Mouse (Mus musculus): ENCODE data around the gene Diexf. TPM values are rescaled to one million over a fixed set of nuclear protein-coding genes. Genes with fewer than 3 reads are reported as not detected.
A peak's percentile ranks its signal among the peaks of the same experiment; 100 is the strongest.

Gene Diexf
- polyA plus RNA-seq, 1 experiment: 13.3 TPM

DNA sequence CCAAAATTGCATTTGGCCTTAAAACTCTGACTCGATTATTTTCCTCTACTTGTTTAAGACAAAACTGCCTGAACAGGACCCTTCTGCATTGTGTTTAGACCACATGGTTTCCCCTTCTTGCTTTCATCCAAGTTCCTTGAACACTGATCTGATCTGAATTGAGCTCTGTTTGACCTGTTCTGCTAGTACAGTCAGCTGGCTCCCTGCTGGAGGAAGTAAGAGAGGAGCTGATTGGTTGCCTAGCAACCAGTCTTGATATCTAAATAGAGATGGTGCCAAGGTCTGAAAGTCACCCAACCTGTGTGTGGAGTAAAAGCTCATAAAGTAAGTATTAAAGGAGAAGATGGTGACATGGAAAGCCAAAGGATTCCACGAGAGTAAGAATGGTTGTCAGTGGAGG is 39.8 kb upstream of the Diexf start:
- Histone ChIP-seq H3K36me3 (ENCODE audit: control insufficient read depth, insufficient read depth) (no peaks in the 10 kb centered on the region), H3K79me2 (ENCODE audit: control insufficient read depth, insufficient read depth) (no peaks in the 10 kb centered on the region), H3K4me2 (ENCODE audit: low read depth) (no peak overlapping the region), H3K4me3 (no peak overlapping the region), H3ac (ENCODE audit: control insufficient read depth, insufficient read length) (no peak overlapping the region), H3K27me3 (ENCODE audit: control insufficient read depth, insufficient read depth, insufficient read length) (peaks cover 10% of the 10 kb centered on the region)
- no peak for TF ChIP-seq MAX (IDR thresholded peaks at IDR 0.05; ENCODE audit: low read depth)
- no peak for TF ChIP-seq POLR2A (IDR thresholded peaks at IDR 0.05; ENCODE audit: insufficient read length, low read depth)
- no peak for TF ChIP-seq POLR2AphosphoS2 (IDR thresholded peaks at IDR 0.05; ENCODE audit: insufficient read length, low read depth)
- no peak for TF ChIP-seq TCF12 (IDR thresholded peaks at IDR 0.05; ENCODE audit: insufficient read depth, poor library complexity, severe bottlenecking)
- no peak for TF ChIP-seq REST (IDR thresholded peaks at IDR 0.05; ENCODE audit: insufficient read depth, insufficient read length)

DNA sequence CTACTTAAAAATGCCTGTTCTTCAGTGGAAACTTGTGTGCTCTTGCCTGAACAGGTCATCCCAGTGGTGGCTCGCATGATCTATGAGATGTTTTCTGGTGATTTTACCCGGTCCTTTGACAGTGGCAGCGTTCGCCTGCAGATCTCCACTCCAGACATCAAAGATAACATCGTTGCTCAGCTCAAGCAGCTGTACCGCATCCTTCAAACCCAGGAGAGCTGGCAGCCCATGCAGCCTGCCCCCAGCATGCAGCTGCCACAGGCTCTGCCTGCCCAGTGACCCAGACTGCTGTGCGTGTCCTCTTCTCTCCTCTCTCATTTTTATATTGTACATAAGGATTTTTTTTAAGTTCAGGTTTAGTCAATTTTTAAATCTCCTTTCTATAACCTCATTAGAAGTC is 39.2 kb upstream of the Diexf start:
- H3K4me2 ChIP-seq (ENCODE audit: low read depth): no peak overlapping the region
- no peak overlapping the region for H3K4me3 ChIP-seq
- peaks cover 10% of the 10 kb centered on the region for H3K27me3 ChIP-seq (ENCODE audit: control insufficient read depth, insufficient read depth, insufficient read length)
- H3K36me3 ChIP-seq (ENCODE audit: control insufficient read depth, insufficient read depth): no peaks in the 10 kb centered on the region
- TF ChIP-seq MYOD1 (IDR thresholded peaks at IDR 0.05; ENCODE audit: control insufficient read depth in 1 of 3, insufficient read length in 2 of 3, low read depth in 2 of 3) (peak in 2 of 3 experiments; percentile 73), MYOG (IDR thresholded peaks at IDR 0.05; ENCODE audit: control insufficient read depth in 1 of 3, insufficient read depth in 1 of 3, insufficient read length in 2 of 3, low read depth in 2 of 3) (peak in 2 of 3 experiments; percentile 61 to 71), POLR2AphosphoS2 (IDR thresholded peaks at IDR 0.05; ENCODE audit: insufficient read length, low read depth) (peak; percentile 19), POLR2A (IDR thresholded peaks at IDR 0.05; ENCODE audit: insufficient read length, low read depth) (no peak), CEBPB (IDR thresholded peaks at IDR 0.05; ENCODE audit: insufficient read depth, poor library complexity, severe bottlenecking) (no peak), TCF3 (IDR thresholded peaks at IDR 0.05; ENCODE audit: insufficient read length, low read depth) (peak; percentile 18)
- H3ac ChIP-seq (ENCODE audit: control insufficient read depth, insufficient read length): no peak overlapping the region
- H3K79me2 ChIP-seq (ENCODE audit: control insufficient read depth, insufficient read depth): no peaks in the 10 kb centered on the region

DNA sequence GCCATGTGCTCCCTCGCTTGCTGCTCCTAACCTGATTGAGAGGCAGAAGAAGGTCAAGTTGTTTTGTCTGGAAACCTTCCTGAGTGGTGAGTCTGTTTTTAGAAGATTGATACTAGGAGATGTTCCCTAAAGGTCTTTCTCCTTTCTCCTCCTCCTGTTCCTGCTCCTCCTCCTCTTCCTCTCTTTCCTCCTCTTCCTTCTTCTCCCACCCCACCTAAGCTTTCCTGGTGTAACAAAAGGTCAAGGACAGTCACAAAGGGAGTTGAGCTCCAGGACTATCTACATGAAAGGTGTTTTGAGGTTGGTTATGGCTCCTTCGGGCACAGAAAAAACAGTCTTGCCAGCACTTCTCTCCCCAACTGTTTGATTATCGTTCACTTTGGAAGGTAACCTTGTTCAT is 37.7 kb upstream of the Diexf start, which contains the start of gene A130010J15Rik:
Gene A130010J15Rik, plus strand, starts transcription at position 301 of the 400 bp plus-strand sequence.
- no peak within 1 kb of the TSS for H3K4me3 ChIP-seq
- no peaks in the 10 kb centered on the region for H3K79me2 ChIP-seq (ENCODE audit: control insufficient read depth, insufficient read depth)
- peaks cover 17% of the 10 kb centered on the region for H3K27me3 ChIP-seq (ENCODE audit: control insufficient read depth, insufficient read depth, insufficient read length)
- no peak within 1 kb of the TSS for H3ac ChIP-seq (ENCODE audit: control insufficient read depth, insufficient read length)
- H3K4me2 ChIP-seq (ENCODE audit: low read depth): no peak within 1 kb of the TSS
- TF ChIP-seq MYOD1 (IDR thresholded peaks at IDR 0.05; ENCODE audit: control insufficient read depth in 1 of 3, insufficient read length in 2 of 3, low read depth in 2 of 3) (no peak), TCF12 (IDR thresholded peaks at IDR 0.05; ENCODE audit: insufficient read depth, poor library complexity, severe bottlenecking) (no peak), TCF3 (IDR thresholded peaks at IDR 0.05; ENCODE audit: insufficient read length, low read depth) (no peak), CEBPB (IDR thresholded peaks at IDR 0.05; ENCODE audit: insufficient read depth, poor library complexity, severe bottlenecking) (no peak), MAX (IDR thresholded peaks at IDR 0.05; ENCODE audit: low read depth) (no peak), POLR2A (IDR thresholded peaks at IDR 0.05; ENCODE audit: insufficient read length, low read depth) (no peak), USF1 (IDR thresholded peaks at IDR 0.05; ENCODE audit: low read depth) (no peak), SRF (IDR thresholded peaks at IDR 0.05; ENCODE audit: control insufficient read depth, insufficient read length, low read depth) (no peak)
- H3K36me3 ChIP-seq (ENCODE audit: control insufficient read depth, insufficient read depth): no peaks in the 10 kb centered on the region

DNA sequence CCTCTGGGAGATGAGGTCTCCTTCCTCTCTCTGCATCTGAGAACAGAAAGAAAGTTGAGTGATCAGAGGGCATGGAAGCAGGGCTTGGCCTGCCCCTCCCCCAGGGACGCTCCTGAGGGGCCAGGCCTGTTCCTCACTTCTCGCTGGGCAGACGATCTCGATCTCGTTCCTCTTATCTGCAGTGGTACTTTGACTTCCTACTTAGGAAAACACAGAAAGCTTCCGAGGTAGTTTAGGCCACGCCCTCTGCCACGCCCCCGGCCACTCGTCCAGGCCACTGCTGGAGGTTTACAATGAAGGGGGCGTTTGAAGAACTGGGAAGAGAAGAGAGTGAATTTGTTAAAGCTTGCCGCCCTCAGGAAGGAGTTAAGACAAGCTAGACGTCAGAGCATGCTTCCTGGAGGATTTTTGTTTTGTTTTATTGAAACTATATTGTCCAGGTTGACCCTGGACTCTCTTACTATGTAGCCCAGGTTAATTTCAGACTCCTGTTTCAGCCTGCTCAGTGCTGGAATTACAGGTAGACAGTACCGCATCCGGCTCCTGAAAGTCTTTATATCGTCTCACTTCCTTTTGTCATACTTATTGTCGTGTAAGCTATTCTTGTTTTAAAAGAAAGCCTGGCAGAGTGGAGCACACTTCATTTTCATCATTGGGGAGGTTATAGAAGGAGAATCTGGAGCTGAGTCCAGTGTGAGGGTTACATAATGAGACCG is 30.4 kb upstream of the Diexf start:
- peaks cover 10% of the 10 kb centered on the region for H3K27me3 ChIP-seq (ENCODE audit: control insufficient read depth, insufficient read depth, insufficient read length)
- TF ChIP-seq CEBPB (IDR thresholded peaks at IDR 0.05; ENCODE audit: insufficient read depth, poor library complexity, severe bottlenecking) (no peak), MYOG (IDR thresholded peaks at IDR 0.05; ENCODE audit: control insufficient read depth in 1 of 3, insufficient read depth in 1 of 3, insufficient read length in 2 of 3, low read depth in 2 of 3) (no peak), TCF12 (IDR thresholded peaks at IDR 0.05; ENCODE audit: insufficient read depth, poor library complexity, severe bottlenecking) (no peak), MYOD1 (IDR thresholded peaks at IDR 0.05; ENCODE audit: control insufficient read depth in 1 of 3, insufficient read length in 2 of 3, low read depth in 2 of 3) (no peak), POLR2AphosphoS2 (IDR thresholded peaks at IDR 0.05; ENCODE audit: insufficient read length, low read depth) (no peak), E2F4 (IDR thresholded peaks at IDR 0.05; ENCODE audit: insufficient read depth) (no peak), USF1 (IDR thresholded peaks at IDR 0.05; ENCODE audit: low read depth) (no peak), REST (IDR thresholded peaks at IDR 0.05; ENCODE audit: insufficient read depth, insufficient read length) (no peak)
- H3K4me3 ChIP-seq: no peak overlapping the region
- H3ac ChIP-seq (ENCODE audit: control insufficient read depth, insufficient read length): no peak overlapping the region
- peak overlapping the region; percentile 77 for H3K4me2 ChIP-seq (ENCODE audit: low read depth)
- no peaks in the 10 kb centered on the region for H3K36me3 ChIP-seq (ENCODE audit: control insufficient read depth, insufficient read depth)
- H3K79me2 ChIP-seq (ENCODE audit: control insufficient read depth, insufficient read depth): no peaks in the 10 kb centered on the region

DNA sequence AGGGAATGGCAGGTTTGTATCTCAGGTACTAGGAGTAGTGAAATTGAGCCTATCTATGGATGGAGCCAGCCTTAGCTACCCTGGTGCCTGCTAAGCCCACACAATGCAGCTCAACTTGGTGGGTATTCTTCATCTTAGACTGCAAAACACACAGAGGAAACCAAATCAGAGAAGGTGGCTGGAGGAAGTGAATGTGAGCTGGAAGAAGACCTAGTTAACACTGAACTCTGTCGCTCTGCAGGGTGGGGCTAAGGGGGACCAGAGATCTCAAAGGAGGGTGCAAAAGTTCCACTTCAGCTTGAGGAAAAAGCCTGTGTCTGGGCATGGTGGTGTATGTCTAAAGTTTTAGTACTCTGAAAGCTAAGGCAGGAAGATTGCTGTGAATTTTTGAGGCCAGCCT is 29.5 kb upstream of the Diexf start:
- Histone ChIP-seq H3K4me2 (ENCODE audit: low read depth) (peak overlapping the region; percentile 77), H3K79me2 (ENCODE audit: control insufficient read depth, insufficient read depth) (no peaks in the 10 kb centered on the region)

More for the DNA sequence above, 29.5 kb upstream of the Diexf start:
- peaks cover 7% of the 10 kb centered on the region for H3K27me3 ChIP-seq (ENCODE audit: control insufficient read depth, insufficient read depth, insufficient read length)
- H3K4me3 ChIP-seq: no peak overlapping the region
- H3K36me3 ChIP-seq (ENCODE audit: control insufficient read depth, insufficient read depth): no peaks in the 10 kb centered on the region
- TF ChIP-seq SRF (IDR thresholded peaks at IDR 0.05; ENCODE audit: control insufficient read depth, insufficient read length, low read depth) (no peak), MYOD1 (IDR thresholded peaks at IDR 0.05; ENCODE audit: control insufficient read depth in 1 of 3, insufficient read length in 2 of 3, low read depth in 2 of 3) (no peak), POLR2AphosphoS2 (IDR thresholded peaks at IDR 0.05; ENCODE audit: insufficient read length, low read depth) (no peak), CEBPB (IDR thresholded peaks at IDR 0.05; ENCODE audit: insufficient read depth, poor library complexity, severe bottlenecking) (no peak), POLR2A (IDR thresholded peaks at IDR 0.05; ENCODE audit: insufficient read length, low read depth) (no peak), TCF12 (IDR thresholded peaks at IDR 0.05; ENCODE audit: insufficient read depth, poor library complexity, severe bottlenecking) (no peak), MYOG (IDR thresholded peaks at IDR 0.05; ENCODE audit: control insufficient read depth in 1 of 3, insufficient read depth in 1 of 3, insufficient read length in 2 of 3, low read depth in 2 of 3) (no peak), REST (IDR thresholded peaks at IDR 0.05; ENCODE audit: insufficient read depth, insufficient read length) (no peak), MAX (IDR thresholded peaks at IDR 0.05; ENCODE audit: low read depth) (no peak), E2F4 (IDR thresholded peaks at IDR 0.05; ENCODE audit: insufficient read depth) (no peak), USF1 (IDR thresholded peaks at IDR 0.05; ENCODE audit: low read depth) (no peak), TCF3 (IDR thresholded peaks at IDR 0.05; ENCODE audit: insufficient read length, low read depth) (no peak)
- no peak overlapping the region for H3ac ChIP-seq (ENCODE audit: control insufficient read depth, insufficient read length)
